Mouse (Mus musculus) CH12.LX (cell line): ENCODE data around the gene Prm3. TPM values are rescaled to one million over a fixed set of nuclear protein-coding genes. Genes with fewer than 3 reads are reported as not detected.

Source experiments
- DNase-seq: peaks from one replicate; pipeline ENCODE4 v3.0.0-alpha.2; 2013; ENCODE audit errors: extremely low read depth
- H3K27ac ChIP-seq: 2 replicates; pipeline ENCODE4 v1.5.1; 2012; ENCODE audit warnings: low read depth, mild to moderate bottlenecking, control low read depth, moderate library complexity; ENCODE audit not compliant: insufficient read depth
- H3K27me3 ChIP-seq: replicated peaks from 2 replicates; pipeline ENCODE3; 2012; ENCODE audit warnings: inconsistent platforms
- H3K36me3 ChIP-seq, 2 experiments: replicated peaks in 1 of 2; 2 replicates each; pipeline versions ENCODE3 to v1.6.1; 2012; ENCODE audit warnings: inconsistent platforms in 1 of 2, low read length in 1 of 2, mild to moderate bottlenecking in 1 of 2, mixed read lengths in 1 of 2, moderate library complexity in 1 of 2; ENCODE audit not compliant: control insufficient read depth in 1 of 2, insufficient read depth in 1 of 2
- H3K4me1 ChIP-seq, 2 experiments: 2 replicates each; pipeline ENCODE4 v1.6.1; 2012; ENCODE audit warnings: inconsistent platforms in 1 of 2, moderate library complexity in 1 of 2; ENCODE audit not compliant: insufficient read depth in 2 of 2, control insufficient read depth in 1 of 2
- H3K4me2 ChIP-seq: 2 replicates; pipeline ENCODE4 v1.6.1; 2012; ENCODE audit warnings: low read depth, mild to moderate bottlenecking, control low read depth; ENCODE audit not compliant: poor library complexity, insufficient read depth, severe bottlenecking
- H3K4me3 ChIP-seq, 3 experiments: fragments of 150-350 bp in 1 of 3; sonication (generic) in 1 of 3; replicated peaks in 1 of 3; 2 replicates each; pipeline versions ENCODE3 to v1.5.1; 2011 to 2012; ENCODE audit warnings: low read depth in 2 of 3, low read length in 2 of 3, mild to moderate bottlenecking in 2 of 3, moderate library complexity in 2 of 3, control low read depth in 1 of 3, improper control_type of control experiment in 1 of 3, inconsistent platforms in 1 of 3, mixed read lengths in 1 of 3; ENCODE audit not compliant: poor library complexity in 1 of 3
- H3K79me2 ChIP-seq: replicated peaks from 2 replicates; pipeline ENCODE4 v1.6.1; 2012; ENCODE audit warnings: mild to moderate bottlenecking, moderate library complexity; ENCODE audit not compliant: control insufficient read depth, poor library complexity, insufficient read depth, severe bottlenecking; ENCODE audit errors: extremely low read depth
- H3K9ac ChIP-seq: 2 replicates; pipeline ENCODE4 v1.6.1; 2012; ENCODE audit warnings: low read depth, mild to moderate bottlenecking, control low read depth, moderate library complexity; ENCODE audit not compliant: insufficient read depth
- H3K9me3 ChIP-seq: replicated peaks from 2 replicates; pipeline ENCODE3; 2012; ENCODE audit warnings: low read length, inconsistent platforms, mixed read lengths
- E2F4 ChIP-seq: IDR thresholded peaks from 2 replicates; pipeline ENCODE4 v1.6.1; 2011; ENCODE audit warnings: low read depth, low read length, improper control_type of control experiment; ENCODE audit not compliant: insufficient replicate concordance
- ELF1 ChIP-seq: IDR thresholded peaks from 2 replicates; pipeline ENCODE4 v1.6.1; 2014; ENCODE audit warnings: low read depth, mild to moderate bottlenecking, inconsistent platforms, low read length, improper control_type of control experiment
- EP300 ChIP-seq: IDR thresholded peaks from 2 replicates; pipeline ENCODE4 v1.6.1; 2011; ENCODE audit warnings: low read length, improper control_type of control experiment
- ETS1 ChIP-seq: conservative IDR thresholded peaks from 2 replicates; pipeline ENCODE4 v1.6.1; 2012; ENCODE audit warnings: low read depth, mild to moderate bottlenecking, inconsistent platforms, low read length, improper control_type of control experiment, moderate library complexity
- GABPA ChIP-seq: IDR thresholded peaks from 2 replicates; pipeline ENCODE4 v1.6.1; 2012; ENCODE audit warnings: low read depth, low read length, improper control_type of control experiment, inconsistent platforms; ENCODE audit not compliant: insufficient replicate concordance
- HCFC1 ChIP-seq: IDR thresholded peaks from 2 replicates; pipeline ENCODE4 v1.6.1; 2012; ENCODE audit warnings: low read depth, mild to moderate bottlenecking, inconsistent platforms, low read length, improper control_type of control experiment
- IRF4 ChIP-seq: IDR thresholded peaks from 2 replicates; pipeline ENCODE4 v1.6.1; 2014; ENCODE audit warnings: low read depth, mild to moderate bottlenecking, inconsistent platforms, low read length, improper control_type of control experiment
- JUN ChIP-seq: IDR thresholded peaks from 2 replicates; pipeline ENCODE4 v1.6.1; 2011; ENCODE audit warnings: low read depth, mild to moderate bottlenecking, low read length, improper control_type of control experiment, moderate library complexity; ENCODE audit not compliant: insufficient read depth
- KAT2A ChIP-seq: IDR thresholded peaks from 2 replicates; pipeline ENCODE4 v1.6.1; 2012; ENCODE audit warnings: low read length, improper control_type of control experiment, inconsistent platforms; ENCODE audit not compliant: insufficient replicate concordance
- MAFK ChIP-seq: IDR thresholded peaks from 2 replicates; pipeline ENCODE4 v1.6.1; 2011; ENCODE audit warnings: low read length, improper control_type of control experiment; ENCODE audit not compliant: insufficient replicate concordance
- MAX ChIP-seq: IDR thresholded peaks from 2 replicates; pipeline ENCODE4 v1.6.1; 2011; ENCODE audit warnings: low read length, improper control_type of control experiment
- MXI1 ChIP-seq: IDR thresholded peaks from 2 replicates; pipeline ENCODE4 v1.6.1; 2011; ENCODE audit warnings: mild to moderate bottlenecking, low read depth, low read length, improper control_type of control experiment
- NELFE ChIP-seq: IDR thresholded peaks from 2 replicates; pipeline ENCODE4 v1.6.1; 2011; ENCODE audit warnings: low read depth, low read length, improper control_type of control experiment
- NRF1 ChIP-seq: IDR thresholded peaks from 2 replicates; pipeline ENCODE4 v1.6.1; 2014; ENCODE audit warnings: low read depth, mild to moderate bottlenecking, inconsistent platforms, low read length, improper control_type of control experiment, moderate library complexity
- RAD21 ChIP-seq: IDR thresholded peaks from 2 replicates; pipeline ENCODE4 v1.6.1; 2011; ENCODE audit warnings: low read depth, mild to moderate bottlenecking, low read length, improper control_type of control experiment, moderate library complexity
- SIN3A ChIP-seq: IDR thresholded peaks from 2 replicates; pipeline ENCODE4 v1.6.1; 2012; ENCODE audit warnings: low read length, improper control_type of control experiment, inconsistent platforms
- SMC3 ChIP-seq: IDR thresholded peaks from 2 replicates; pipeline ENCODE4 v1.6.1; 2011; ENCODE audit warnings: low read depth, low read length, improper control_type of control experiment
- TBP ChIP-seq: conservative IDR thresholded peaks from 2 replicates; pipeline ENCODE4 v1.6.1; 2011; ENCODE audit warnings: low read depth, low read length, improper control_type of control experiment
- TCF12 ChIP-seq: IDR thresholded peaks from 2 replicates; pipeline ENCODE4 v1.6.1; 2014; ENCODE audit warnings: low read depth, mild to moderate bottlenecking, inconsistent platforms, low read length, improper control_type of control experiment
- ZC3H11A ChIP-seq: IDR thresholded peaks from 2 replicates; pipeline ENCODE4 v1.6.1; 2012; ENCODE audit warnings: low read depth, mild to moderate bottlenecking, inconsistent platforms, low read length, improper control_type of control experiment
- ZKSCAN1 ChIP-seq: IDR thresholded peaks from 2 replicates; pipeline ENCODE4 v1.6.1; 2012; ENCODE audit warnings: low read depth, inconsistent platforms, low read length, improper control_type of control experiment, borderline replicate concordance
- ZNF384 ChIP-seq: IDR thresholded peaks from 2 replicates; pipeline ENCODE4 v1.6.1; 2012; ENCODE audit warnings: low read depth, low read length, improper control_type of control experiment, inconsistent platforms
- dilution Hi-C: fragments of 300-500 bp; cut with MboI; formaldehyde crosslinking; loops from 2 replicates; pipeline ENCODE4 v1.14.3; 2020; ENCODE audit warnings: low sequenced_read_pairs; ENCODE audit not compliant: extremely low pct_unique_long_range_greater_than_20kb, extremely low pct_ligation_motif_present
- in situ Hi-C: fragments of 300-500 bp; cut with MboI; formaldehyde crosslinking; loops from 3 replicates; pipeline ENCODE4 v1.14.3; 2019; ENCODE audit warnings: low sequenced_read_pairs, low pct_ligation_motif_present, low pct_unique_long_range_greater_than_20kb, mixed read lengths
- polyA plus RNA-seq: library from polyadenylated mRNA; unstranded; fragments of >175 nt; gene quantifications from 2 replicates; pipeline ENCODE4 v1.2.1, GENCODE M21; 2012; ENCODE audit warnings: low read depth; ENCODE audit not compliant: insufficient read length
- total RNA-seq, 2 experiments: library from RNA; depleted of rRNA; stranded (reverse); fragments of 300-350 nt in 1 of 2; fragments of >200 nt in 1 of 2; gene quantifications; 2 replicates each; pipeline ENCODE4 v1.2.3; 2012 to 2014

Prm3 gene
- total and polyA plus RNA-seq, 3 experiments: not detected

DNA sequence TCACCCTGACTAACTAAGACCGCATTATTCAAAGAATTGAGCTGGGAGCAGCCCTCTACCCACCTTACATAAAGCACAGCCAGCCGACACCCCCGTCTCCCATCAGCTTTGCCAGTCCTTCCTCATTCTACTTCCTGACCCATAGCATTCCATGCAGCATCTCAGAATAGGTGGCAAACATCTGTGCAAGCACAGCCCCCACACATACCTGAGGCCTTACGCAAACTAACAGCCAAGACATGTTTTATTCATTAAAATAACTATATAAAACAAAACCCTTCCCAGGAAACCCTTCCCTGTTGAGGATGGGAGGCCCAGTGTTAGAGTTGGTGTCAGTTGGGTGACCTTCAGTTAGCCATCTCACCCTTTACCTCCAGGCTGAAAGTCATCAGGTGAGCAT lies 35.1 kb upstream of the Prm3 start:
- in situ Hi-C loops: no loop called here
- no peak overlapping the region for H3K27ac ChIP-seq
- dilution Hi-C loops: no loop called here
- H3K4me3 ChIP-seq: no peak overlapping the region
- H3K9me3 ChIP-seq: peaks cover 3% of the 10 kb centered on the region
- H3K27me3 ChIP-seq: no peaks in the 10 kb centered on the region
- H3K9ac ChIP-seq: no peak overlapping the region
- H3K79me2 ChIP-seq: no peaks in the 10 kb centered on the region
- H3K36me3 ChIP-seq: no peaks in the 10 kb centered on the region
- no peak for DNase-seq
- no peak for TF ChIP-seq TCF12
- no peak for TF ChIP-seq ETS1
- no peak for TF ChIP-seq ZNF384
- TF ChIP-seq ZKSCAN1: no peak
- no peak for TF ChIP-seq NRF1
- TF ChIP-seq E2F4: no peak
- TF ChIP-seq SMC3: no peak
- no peak for TF ChIP-seq ZC3H11A
- TF ChIP-seq RAD21: no peak
- TF ChIP-seq SIN3A: no peak
- H3K4me2 ChIP-seq: no peak overlapping the region
- H3K4me1 ChIP-seq: peaks cover 8 to 13% of the 10 kb centered on the region in 2 experiments

- DNase-seq: no peak
- no peak overlapping the region for H3K27ac ChIP-seq
- H3K36me3 ChIP-seq: no peaks in the 10 kb centered on the region
- H3K9ac ChIP-seq: no peak overlapping the region
- no peak overlapping the region for H3K4me3 ChIP-seq
- dilution Hi-C loops: no loop called here
- H3K4me2 ChIP-seq: no peak overlapping the region
- in situ Hi-C loops: no loop called here
- H3K4me1 ChIP-seq: peaks cover 16 to 20% of the 10 kb centered on the region in 2 experiments
- H3K27me3 ChIP-seq: peaks cover 3% of the 10 kb centered on the region
- TF ChIP-seq HCFC1 (no peak), TBP (no peak), IRF4 (no peak), MAX (no peak), ELF1 (no peak), SIN3A (no peak), NELFE (no peak), JUN (no peak), GABPA (no peak), ETS1 (no peak), TCF12 (no peak), NRF1 (no peak), EP300 (no peak), MAFK (no peak), MXI1 (no peak), ZC3H11A (no peak), KAT2A (no peak)
- H3K9me3 ChIP-seq: peaks cover 3% of the 10 kb centered on the region
- H3K79me2 ChIP-seq: no peaks in the 10 kb centered on the region
Observed at GRCm38 (mm10) chr16:10824536-10824935, 33.8 kb upstream of the Prm3 start.
